Mouse (Mus musculus) spleen, adult 12 weeks (tissue): Measurements from ENCODE around the gene Chn2.

Experiments used
- DNase-seq: peaks from one replicate; pipeline ENCODE4 v3.0.0; 2022; ENCODE audit warnings: low spot score

Chn2 gene

DNA sequence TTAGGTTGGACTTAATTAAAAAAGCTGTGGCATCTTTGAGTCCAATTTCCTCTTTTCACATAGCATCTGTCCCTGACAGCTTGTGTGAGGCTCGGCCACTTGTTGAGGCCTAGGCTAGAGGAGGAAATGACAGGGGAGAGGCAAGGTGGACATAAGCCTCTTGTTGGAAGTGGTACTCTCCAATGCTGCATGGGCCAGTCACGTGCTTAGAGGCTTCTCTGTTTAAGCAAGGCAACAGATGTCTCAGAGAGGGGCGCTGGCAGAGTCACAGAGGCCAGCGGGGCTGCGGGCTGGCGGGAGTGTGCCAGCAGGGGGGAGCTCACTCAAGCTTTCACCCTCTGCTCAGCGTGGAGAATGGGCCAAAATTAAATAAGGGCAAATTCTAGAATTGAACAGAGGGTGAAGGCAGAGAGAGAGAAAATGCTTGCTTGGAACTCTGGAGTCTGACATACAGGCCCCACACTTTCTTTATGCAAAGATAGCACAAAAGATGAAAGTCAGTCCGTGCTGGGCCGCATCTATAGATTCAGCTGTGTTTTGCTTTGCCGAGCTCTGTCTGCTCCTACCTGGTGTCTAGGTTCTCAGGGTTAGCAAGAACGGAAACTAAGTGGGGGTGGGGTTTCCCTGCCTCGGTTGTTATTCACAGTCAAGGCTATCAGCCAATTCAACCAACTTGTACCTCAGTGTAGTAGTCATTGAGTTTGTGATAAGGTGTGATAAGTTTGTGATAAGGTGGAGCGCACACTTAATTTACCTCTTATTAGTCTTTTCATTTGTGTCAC lies 80.7 kb downstream of the Chn2 start:
- no peak for DNase-seq

DNA sequence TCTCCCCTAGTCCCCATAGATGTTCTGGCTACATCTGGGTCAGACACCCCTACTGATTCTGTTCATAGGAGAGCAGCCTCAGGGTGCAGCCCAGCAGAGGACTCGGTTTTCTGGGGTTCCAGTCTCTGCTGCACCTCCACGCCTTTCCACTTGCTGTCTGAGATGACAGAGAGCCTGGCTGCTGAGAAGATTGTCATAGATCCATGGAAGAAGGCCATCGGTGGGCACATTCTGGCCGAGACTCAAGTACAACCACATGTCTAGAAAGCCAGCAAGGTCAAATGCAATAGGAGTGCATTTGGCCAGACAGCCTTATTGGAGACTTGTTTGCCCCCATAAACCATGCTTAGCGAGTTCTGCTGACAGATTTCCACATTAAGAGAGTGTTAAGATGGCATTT lies 81.5 kb downstream of the Chn2 start:
- DNase-seq = no peak

GRCm38 (mm10) chr6:54124519-54124918 lies 85.2 kb downstream of the Chn2 start:
- DNase-seq = no peak

- DNase-seq = no peak
Measured at GRCm38 (mm10) chr6:54125536-54125935, 86.2 kb downstream of the Chn2 start.

DNA sequence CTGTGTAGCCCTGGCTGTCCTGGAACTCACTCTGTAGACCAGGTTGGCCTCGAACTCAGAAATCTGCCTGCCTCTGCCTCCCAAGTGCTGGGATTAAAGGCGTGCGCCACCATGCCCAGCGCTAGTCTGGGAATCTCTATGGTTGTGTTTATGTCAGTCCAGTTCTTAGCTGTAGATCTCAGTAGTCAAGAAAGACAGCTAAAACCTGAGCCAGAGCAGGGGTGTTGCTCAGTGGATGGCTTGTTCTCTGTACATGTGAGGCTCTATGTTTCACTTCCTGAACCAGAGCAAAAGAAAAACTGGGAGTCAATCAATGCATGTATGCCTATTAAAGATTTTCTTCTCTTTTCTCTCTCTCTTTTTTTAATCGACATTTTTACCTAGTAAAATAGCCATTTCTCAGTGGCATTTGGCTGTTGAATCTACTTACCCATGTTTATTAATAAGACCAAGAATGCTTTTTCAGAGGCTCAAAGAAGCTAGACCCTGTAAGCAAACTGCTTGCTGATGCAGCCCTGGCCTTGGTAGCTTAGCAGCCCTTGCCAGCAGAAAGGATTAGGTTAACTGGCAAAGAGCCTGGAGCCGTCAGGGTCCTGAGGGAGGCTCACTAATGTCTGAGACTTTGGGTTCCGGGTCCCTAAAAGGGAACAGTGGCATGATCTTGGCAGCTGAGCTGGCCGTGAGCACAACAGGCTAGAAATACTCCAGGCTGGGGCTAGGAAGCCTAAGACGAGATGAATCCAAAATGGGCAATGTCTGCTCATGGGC lies 87.1 kb downstream of the Chn2 start:
- DNase-seq = no peak

DNA sequence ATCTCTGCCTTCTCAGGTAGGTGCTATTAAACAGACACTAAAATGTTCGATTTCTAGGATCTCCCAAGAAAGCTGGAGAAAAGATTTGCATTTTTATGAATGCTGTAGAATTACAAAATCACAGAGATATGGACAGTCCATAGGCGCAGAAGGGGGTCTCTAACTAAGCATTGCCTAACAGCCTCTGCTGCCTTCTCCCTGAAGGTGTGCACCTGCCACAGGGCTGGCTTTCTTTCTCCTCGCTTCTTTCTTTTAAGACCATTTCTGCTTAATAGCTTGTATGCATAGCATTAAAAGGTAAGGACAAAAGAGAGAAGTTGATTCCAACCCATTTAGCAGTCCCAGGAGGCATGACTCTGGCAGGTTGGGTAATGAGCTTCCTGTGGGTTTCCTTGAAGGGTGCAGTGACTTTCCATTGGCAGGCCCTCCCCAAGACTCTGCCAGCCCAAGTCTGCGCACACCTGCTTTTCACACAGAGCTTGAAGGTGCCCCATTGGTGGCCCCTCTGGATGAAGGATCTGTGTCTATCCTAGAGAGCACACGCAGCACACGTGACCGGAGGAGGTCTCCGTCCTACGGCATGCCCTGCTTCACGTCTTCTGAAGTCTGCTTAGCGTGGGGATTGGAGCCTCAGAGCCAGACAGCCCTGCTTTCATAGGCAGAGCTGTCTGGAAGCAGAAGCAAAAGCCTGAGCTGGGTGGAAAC lies 87.8 kb downstream of the Chn2 start:
- no peak for DNase-seq

DNA sequence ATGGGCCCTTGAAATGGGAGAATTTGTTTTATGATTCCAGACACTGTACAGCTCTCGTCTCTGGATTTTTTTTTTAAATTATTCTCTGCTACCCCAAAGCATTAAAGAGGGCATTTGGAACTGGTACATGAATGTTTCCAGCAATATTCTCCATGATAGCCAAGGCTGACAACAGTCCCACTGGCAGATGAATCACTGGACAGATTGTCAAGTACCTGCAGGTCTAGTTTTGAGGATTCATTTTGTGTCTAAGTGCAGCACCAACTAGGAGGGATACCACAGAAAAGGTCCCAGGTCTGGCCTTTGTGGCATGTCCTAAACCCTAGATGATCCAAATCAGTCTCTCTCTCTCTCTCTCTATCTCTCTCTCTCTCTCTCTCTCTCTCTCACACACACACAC lies 89.3 kb downstream of the Chn2 start:
- no peak for DNase-seq

DNA sequence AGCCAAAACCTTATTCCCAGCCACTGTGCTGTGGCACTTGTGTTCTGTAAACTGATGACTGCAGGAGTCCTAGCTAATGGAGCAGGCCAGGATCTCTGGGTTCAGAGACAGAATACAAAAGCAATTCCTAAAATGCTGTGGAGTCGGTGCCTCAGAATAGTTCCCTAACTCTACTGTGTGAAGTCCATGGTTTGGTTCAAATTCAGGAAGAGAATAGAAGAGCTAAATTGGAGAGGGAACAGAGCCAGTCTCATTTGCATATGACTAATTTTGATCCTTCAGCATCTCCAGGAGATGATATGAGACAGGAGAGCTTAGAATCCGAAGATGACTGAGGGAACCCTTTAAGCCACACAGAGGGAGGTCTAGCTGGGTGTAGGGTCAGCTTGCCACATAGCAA lies 90.2 kb downstream of the Chn2 start:
- DNase-seq = no peak

- DNase-seq = no peak
Measured at GRCm38 (mm10) chr6:54130881-54131280, 91.5 kb downstream of the Chn2 start.

GRCm38 (mm10) chr6:54132576-54132975 lies 93.2 kb downstream of the Chn2 start:
- no peak for DNase-seq

DNA sequence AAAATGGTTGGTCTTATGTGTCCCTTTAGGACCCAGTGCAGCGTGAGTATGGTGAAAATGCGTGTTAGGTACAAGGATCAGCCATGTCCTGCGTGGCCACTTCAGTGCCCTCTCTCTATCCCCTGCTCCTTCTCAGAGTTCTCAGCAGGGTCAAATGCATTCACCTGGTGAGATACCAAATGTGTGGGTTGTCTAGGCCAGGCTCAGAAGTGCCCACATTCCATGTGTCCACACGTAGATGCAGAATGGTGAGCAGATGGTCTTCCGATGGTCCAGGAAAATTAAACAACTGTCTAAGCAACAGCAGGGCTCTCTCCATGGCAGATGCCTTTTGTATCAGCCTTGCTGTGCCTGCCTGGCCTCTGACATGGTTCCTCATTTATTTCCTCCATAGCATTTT lies 93.9 kb downstream of the Chn2 start:
- no peak for DNase-seq

DNA sequence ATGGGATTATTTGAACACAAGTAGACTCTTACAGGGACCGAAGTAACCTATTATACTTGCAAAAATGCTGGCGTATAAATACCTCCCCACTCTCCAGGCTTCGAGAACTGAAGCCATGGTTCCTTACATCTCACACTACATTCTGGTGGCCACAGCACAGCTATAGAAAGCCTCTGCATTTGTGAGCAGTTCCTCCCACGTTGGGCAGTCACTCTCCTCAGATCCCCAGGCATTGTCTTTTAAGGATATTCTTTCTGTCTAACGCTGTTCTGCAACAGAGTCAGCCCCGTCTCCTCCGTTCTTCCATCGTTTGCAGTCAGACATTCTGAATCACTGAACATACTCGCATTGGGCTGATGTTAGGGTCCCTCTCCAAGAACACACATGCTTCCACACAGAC lies 98.8 kb downstream of the Chn2 start:
- no peak for DNase-seq

GRCm38 (mm10) chr6:54140488-54140887 lies 101.1 kb downstream of the Chn2 start:
- DNase-seq = no peak

DNA sequence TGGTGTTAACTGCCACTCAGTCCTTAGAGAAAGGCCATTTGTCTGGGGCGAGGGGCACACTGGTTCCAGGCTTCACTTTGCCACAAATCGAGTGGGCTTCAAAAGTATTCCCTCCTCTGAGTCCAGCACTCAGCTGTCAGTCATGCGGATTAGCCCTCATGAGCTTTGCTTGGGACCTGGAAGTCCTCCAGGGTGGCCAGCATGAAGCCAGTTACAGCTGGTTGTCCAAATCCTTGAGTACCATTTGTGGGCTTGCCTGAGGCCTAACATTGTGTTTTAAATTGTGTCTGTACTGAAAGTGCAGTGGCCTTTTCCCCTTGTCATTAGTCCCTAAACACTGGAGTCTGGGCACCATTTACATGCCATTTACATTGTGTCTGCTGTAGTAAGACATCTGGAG lies 101.8 kb downstream of the Chn2 start:
- DNase-seq = no peak

- DNase-seq = no peak
Measured at GRCm38 (mm10) chr6:54142848-54143651, 103.7 kb downstream of the Chn2 start.

GRCm38 (mm10) chr6:54143652-54143960 lies 104.3 kb downstream of the Chn2 start:
- DNase-seq = no peak

- no peak for DNase-seq
Measured at GRCm38 (mm10) chr6:54148844-54149526, 109.6 kb downstream of the Chn2 start.

DNA sequence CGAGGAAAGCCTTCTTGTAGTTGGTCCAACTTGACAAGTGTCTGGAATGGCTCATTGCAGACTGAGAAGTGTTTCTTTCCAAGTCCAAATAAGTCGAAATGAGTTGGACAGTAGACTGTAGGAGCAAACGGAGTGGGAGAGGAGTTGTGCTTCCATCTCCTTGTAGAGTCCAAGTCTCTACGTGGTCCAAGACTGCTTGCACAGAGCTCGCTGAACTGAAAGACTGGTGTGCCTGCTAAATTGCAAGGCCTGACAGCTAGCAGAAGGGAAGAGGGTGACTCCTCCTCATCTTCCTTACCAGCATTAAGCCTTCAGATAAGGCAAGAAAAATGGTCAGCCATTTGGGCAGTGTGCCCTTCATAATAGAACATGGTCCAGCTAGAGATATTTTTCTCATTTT lies 111.5 kb downstream of the Chn2 start:
- no peak for DNase-seq

DNA sequence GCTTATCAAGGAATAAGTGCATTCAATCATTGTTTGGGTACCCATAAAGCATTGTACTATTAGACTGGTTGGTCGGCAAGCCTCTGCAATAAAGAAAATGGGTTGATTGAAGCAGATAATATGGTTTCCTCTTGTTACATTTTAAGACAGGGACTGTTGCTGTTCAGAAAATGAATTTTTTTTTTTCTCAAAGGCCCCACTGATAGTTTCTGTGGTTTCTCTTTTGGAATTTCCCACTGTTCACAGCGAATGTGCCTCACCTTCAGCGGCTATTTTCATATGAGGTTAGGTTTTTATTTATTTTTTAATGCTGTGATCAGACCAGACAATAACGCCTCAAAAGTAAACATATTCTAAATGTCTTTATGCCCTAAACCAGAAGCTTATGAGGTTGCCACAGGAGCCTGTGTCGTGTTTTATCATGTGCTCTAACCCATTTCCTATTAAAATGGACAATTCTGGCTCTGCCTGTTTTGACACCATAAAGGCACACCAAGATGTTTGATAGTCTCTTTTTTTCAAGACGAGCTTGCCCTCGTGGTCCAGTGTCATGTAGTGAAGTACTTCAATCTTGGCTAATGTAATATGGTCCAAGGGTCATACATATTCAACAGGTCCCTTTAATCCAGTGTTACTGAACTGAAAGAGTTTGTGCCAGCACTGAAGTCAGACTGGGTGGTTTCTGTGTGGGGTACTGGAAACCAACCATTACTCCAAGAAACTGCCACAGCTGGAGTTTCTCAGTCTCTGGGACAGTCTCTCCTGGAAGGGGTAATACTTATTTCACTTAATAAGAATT lies 112.3 kb downstream of the Chn2 start:
- no peak for DNase-seq

DNA sequence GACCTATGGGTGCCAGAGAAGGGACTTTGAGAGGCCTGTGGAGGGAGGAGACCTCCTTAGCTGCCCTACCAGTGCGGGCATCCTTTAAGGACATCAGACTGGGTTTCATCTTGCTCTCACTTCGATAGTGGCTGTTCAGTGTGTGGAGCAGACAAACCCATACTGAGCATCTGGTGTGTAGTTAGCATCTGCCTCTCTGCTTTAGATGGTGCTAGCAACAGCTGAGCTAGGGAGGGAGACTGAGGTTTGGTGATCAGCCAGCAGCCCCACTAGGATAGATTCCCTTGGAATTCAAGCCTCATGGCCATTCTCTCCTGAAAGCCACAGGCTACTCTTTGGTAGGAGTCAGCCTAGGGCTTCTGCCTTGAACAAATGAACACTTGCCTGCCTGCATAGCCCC lies 117.7 kb downstream of the Chn2 start:
- DNase-seq = no peak

- DNase-seq = no peak
Measured at GRCm38 (mm10) chr6:54158317-54158716, 119.0 kb downstream of the Chn2 start.
